Comparison of ENCODE assay signal across 8 mouse cellular contexts in genomic region chr7:38084778-38085572, GRCm38 (mm10). TPM values are rescaled to one million over a fixed set of nuclear protein-coding genes. Genes with fewer than 3 reads are reported as not detected.
DNase-seq lines count a peak whose midpoint lies in the region; ATAC-seq and TF ChIP-seq lines count a peak whose summit lies in the region.

No protein-coding gene starts in this region.

- H3K36me3 ChIP-seq in E14TG2a.4 (ENCODE audit: insufficient read depth, low read length), result no peaks in the 10 kb centered on the region
- H3K36me3 ChIP-seq in forebrain, embryonic 12.5 days (replicated peaks), result no peaks in the 10 kb centered on the region
- no peaks in the 10 kb centered on the region for H3K36me3 ChIP-seq in heart, postnatal 0 days (replicated peaks; ENCODE audit: control insufficient read depth, insufficient read depth, low read length)
- H3K36me3 ChIP-seq in liver, embryonic 16.5 days (ENCODE audit: control insufficient read depth, insufficient read depth), result no peaks in the 10 kb centered on the region
- H3K36me3 ChIP-seq in neural tube, embryonic 13.5 days, result no peaks in the 10 kb centered on the region
- no peaks in the 10 kb centered on the region for H3K36me3 ChIP-seq in testis, adult 2 months (ENCODE audit: control insufficient read depth, insufficient read depth, low read length)

- H3K27ac ChIP-seq in forebrain, embryonic 12.5 days, result no peak overlapping the region
- 0 out of 2 replicates have a peak overlapping the region, but pooled peaks have one; percentile 13 for H3K27ac ChIP-seq in heart, postnatal 0 days (ENCODE audit: low read depth)
- no peak overlapping the region; the same call in 1 of the 2 replicates for H3K27ac ChIP-seq in liver, embryonic 16.5 days (ENCODE audit: low read length)
- 0 out of 2 replicates have a peak overlapping the region, but pooled peaks have one; percentile 19 for H3K27ac ChIP-seq in neural tube, embryonic 13.5 days (replicated peaks)
- peak overlapping the region; percentile 79 for H3K27ac ChIP-seq in testis, adult 2 months (ENCODE audit: control insufficient read depth, insufficient read depth, low read depth, low read length)

- under 1% methylated on average over 61 of the region's 65 CpGs for WGBS in forebrain, embryonic 12.5 days
- 0% methylated on average over 65 of the region's 65 CpGs for WGBS in heart, postnatal 0 days
- WGBS in liver, embryonic 16.5 days (ENCODE audit: insufficient replicate concordance), result 0% methylated on average over 61 of the region's 65 CpGs
- WGBS in neural tube, embryonic 13.5 days, result under 1% methylated on average over 60 of the region's 65 CpGs

- no peak for TF ChIP-seq EP300 in heart, postnatal 0 days (IDR thresholded peaks at IDR 0.05; ENCODE audit: low read depth)

- peak overlapping the region; percentile 61 for H3K4me2 ChIP-seq in forebrain, embryonic 12.5 days
- H3K4me2 ChIP-seq in heart, postnatal 0 days (ENCODE audit: low read depth, low read length), result peak overlapping the region; percentile 64
- H3K4me2 ChIP-seq in liver, embryonic 16.5 days (ENCODE audit: low read depth, low read length), result peak overlapping the region; percentile 96
- peak overlapping the region; percentile 75 for H3K4me2 ChIP-seq in neural tube, embryonic 13.5 days

- no peak for TF ChIP-seq CTCF in E14TG2a.4 (conservative IDR thresholded peaks at IDR 0.05; ENCODE audit: low read length)
- TF ChIP-seq CTCF in heart, postnatal 0 days (IDR thresholded peaks at IDR 0.05; ENCODE audit: low read depth), result no peak
- no peak for TF ChIP-seq CTCF in testis, adult 2 months (IDR thresholded peaks at IDR 0.05; ENCODE audit: control insufficient read depth, insufficient read depth, insufficient replicate concordance, low read depth, low read length)

- peak; percentile 99 for ATAC-seq in forebrain, embryonic 12.5 days (ENCODE audit: low FRiP score)
- ATAC-seq in heart, postnatal 0 days (ENCODE audit: insufficient read depth, low read depth), result peak; percentile 97
- peak; percentile 97 for ATAC-seq in liver, embryonic 16.5 days (ENCODE audit: low read depth)
- ATAC-seq in neural tube, embryonic 13.5 days (ENCODE audit: low read depth), result peak; percentile 98

- H3K9ac ChIP-seq in forebrain, embryonic 12.5 days, result peak overlapping the region; percentile 44
- 0 out of 2 replicates have a peak overlapping the region, but pooled peaks have one; percentile 31 for H3K9ac ChIP-seq in heart, postnatal 0 days (replicated peaks; ENCODE audit: low read depth, low read length)
- peak overlapping the region; percentile 51 for H3K9ac ChIP-seq in liver, embryonic 16.5 days (ENCODE audit: low read depth, low read length)
- H3K9ac ChIP-seq in neural tube, embryonic 13.5 days, result peak overlapping the region; percentile 65

- H3K9me3 ChIP-seq in E14TG2a.4 (ENCODE audit: low read length), result no peaks in the 10 kb centered on the region
- no peaks in the 10 kb centered on the region for H3K9me3 ChIP-seq in forebrain, embryonic 12.5 days
- H3K9me3 ChIP-seq in heart, postnatal 0 days (replicated peaks; ENCODE audit: control insufficient read depth, low read length), result no peaks in the 10 kb centered on the region
- H3K9me3 ChIP-seq in liver, embryonic 16.5 days (replicated peaks; ENCODE audit: control insufficient read depth, low read length), result no peaks in the 10 kb centered on the region
- H3K9me3 ChIP-seq in neural tube, embryonic 13.5 days, result no peaks in the 10 kb centered on the region

- peak; percentile 97 for DNase-seq in c-Kit-positive CD71-positive TER-119-positive erythroid progenitor cells, embryonic 14.5 days (ENCODE audit: low spot score)
- peak; percentile 99 for DNase-seq in heart, postnatal 0 days (ENCODE audit: low spot score)
- peak; percentile 100 for DNase-seq in kidney, postnatal 4 days

- peak; percentile 73 for TF ChIP-seq POLR2A in testis, adult 2 months (IDR thresholded peaks at IDR 0.05; ENCODE audit: control insufficient read depth, low read depth, low read length)

- peak overlapping the region; percentile 82 for H3K4me3 ChIP-seq in E14TG2a.4 (replicated peaks; ENCODE audit: low read length)
- peak overlapping the region; percentile 41 for H3K4me3 ChIP-seq in forebrain, embryonic 12.5 days (replicated peaks)
- peak overlapping the region; percentile 41 for H3K4me3 ChIP-seq in heart, postnatal 0 days (ENCODE audit: low read depth, low read length)
- H3K4me3 ChIP-seq in liver, embryonic 16.5 days (ENCODE audit: low read depth, low read length), result peak overlapping the region; percentile 65
- H3K4me3 ChIP-seq in neural tube, embryonic 13.5 days, result peak overlapping the region; percentile 39
- peak overlapping the region; percentile 89 for H3K4me3 ChIP-seq in testis, adult 2 months (ENCODE audit: control insufficient read depth, low read depth, low read length)

- peaks cover 59% of the 10 kb centered on the region for H3K4me1 ChIP-seq in E14TG2a.4 (replicated peaks; ENCODE audit: low read depth, low read length)
- peaks cover 17% of the 10 kb centered on the region for H3K4me1 ChIP-seq in forebrain, embryonic 12.5 days
- H3K4me1 ChIP-seq in heart, postnatal 0 days (ENCODE audit: control insufficient read depth, insufficient read depth), result peaks cover 10% of the 10 kb centered on the region
- peaks cover 18% of the 10 kb centered on the region for H3K4me1 ChIP-seq in liver, embryonic 16.5 days (ENCODE audit: control insufficient read depth, low read depth, low read length)
- peaks cover 20% of the 10 kb centered on the region for H3K4me1 ChIP-seq in neural tube, embryonic 13.5 days (replicated peaks)
- peaks cover 26% of the 10 kb centered on the region for H3K4me1 ChIP-seq in testis, adult 2 months (ENCODE audit: control insufficient read depth, insufficient read depth, low read length)

- no peaks in the 10 kb centered on the region for H3K27me3 ChIP-seq in E14TG2a.4 (ENCODE audit: insufficient read depth, low read length)
- peaks cover 34% of the 10 kb centered on the region for H3K27me3 ChIP-seq in forebrain, embryonic 12.5 days
- H3K27me3 ChIP-seq in heart, postnatal 0 days (ENCODE audit: control insufficient read depth, insufficient read depth, low read length), result no peaks in the 10 kb centered on the region
- H3K27me3 ChIP-seq in liver, embryonic 16.5 days (ENCODE audit: control insufficient read depth, insufficient read depth, low read depth, low read length), result no peaks in the 10 kb centered on the region
- H3K27me3 ChIP-seq in neural tube, embryonic 13.5 days, result peaks cover 24% of the 10 kb centered on the region
- no peaks in the 10 kb centered on the region for H3K27me3 ChIP-seq in testis, adult 2 months (ENCODE audit: control insufficient read depth, insufficient read depth, low read length)

RNA-seq across cellular contexts. Expression of gene Ccne1, which starts 22.4 kb away (rescaled TPM):
- 43.4 and 44.1 TPM in 2 replicates for polyA plus RNA-seq in forebrain, embryonic 12.5 days (2016; fragmentation: Nextera tagmentation; extraction: Ambion mirVana)
- total RNA-seq in heart, postnatal 0 days (2014; rRNA removed; ENCODE audit: low replicate concordance), result 5.7 and 16.3 TPM in 2 replicates
- 9.0 and 9.3 TPM in 2 replicates for polyA plus RNA-seq in heart, postnatal 0 days (2015; fragmentation: Nextera tagmentation; extraction: Ambion mirVana)
- 59.0 and 68.6 TPM in 2 replicates for polyA plus RNA-seq in liver, embryonic 16.5 days (2015; fragmentation: Nextera tagmentation; extraction: Ambion mirVana)
- 18.1 and 18.2 TPM in 2 replicates for polyA plus RNA-seq in neural tube, embryonic 13.5 days (2015; fragmentation: Nextera tagmentation; extraction: Ambion mirVana)
- 5.7 and 5.9 TPM in 2 replicates for polyA plus RNA-seq in testis, adult 2 months (2012; rRNA removed)

Comparison
In these comparisons a context has a peak if more than half of its experiments do, and no peak if none do; other contexts are left out.
1. H3K4me3 ChIP-seq: peak in every context shown above with its lines; median percentile 89 in testis, adult 2 months; 82 in E14TG2a.4; 65 in liver, embryonic 16.5 days; 41 in forebrain, embryonic 12.5 days; 41 in heart, postnatal 0 days; 39 in neural tube, embryonic 13.5 days.
2. H3K27ac ChIP-seq: peak in heart, postnatal 0 days (single experiment), neural tube, embryonic 13.5 days (single experiment) and testis, adult 2 months (single experiment); none in forebrain, embryonic 12.5 days (single experiment) and liver, embryonic 16.5 days (single experiment).
3. Peak in every context shown above with its lines, with median percentiles within 50 percentile points of each other: DNase-seq, ATAC-seq, H3K4me2 ChIP-seq and H3K9ac ChIP-seq.